ENCODE assay signal across 9 mouse cellular contexts in the genomic region with DNA sequence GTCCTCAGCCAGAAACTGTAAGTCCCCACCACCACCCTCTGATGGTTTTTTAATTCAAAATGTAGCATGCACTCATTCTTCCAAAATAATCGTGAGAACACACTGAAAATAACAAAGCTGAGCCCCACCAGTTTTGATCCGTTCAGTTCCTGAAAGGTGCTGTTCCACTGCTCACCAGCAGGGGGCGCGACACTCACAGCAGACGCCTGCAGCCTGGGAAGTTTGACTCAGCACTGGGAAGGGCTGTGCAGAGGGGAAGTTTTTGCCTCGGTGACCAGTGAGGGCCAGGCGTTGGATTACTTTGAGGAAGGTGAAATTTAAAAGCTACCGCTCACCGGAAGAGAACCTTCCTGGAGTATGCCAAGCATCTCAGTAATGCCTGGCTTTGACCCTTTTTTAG.
DNase-seq lines count a peak whose midpoint lies in the region; ATAC-seq and TF ChIP-seq lines count a peak whose summit lies in the region.
"Had no signal": no experiment of that assay in that cellular context is flagged by ENCODE, and none has a peak within 500 bp of the region (broad histone marks: within the 10 kb centered on the region; RNA-seq: fewer than 3 reads in every experiment).

No protein-coding gene starts in this region.

- TF ChIP-seq POLR2A in heart, adult 2 months (IDR thresholded peaks at IDR 0.05; ENCODE audit: insufficient read depth, low read depth, low read length) = no peak

- no peaks in the 10 kb centered on the region for H3K36me3 ChIP-seq in embryonic facial prominence, embryonic 11.5 days (replicated peaks; ENCODE audit: control insufficient read depth, insufficient read depth, low read depth, low read length)
- no peaks in the 10 kb centered on the region for H3K36me3 ChIP-seq in heart, adult 2 months (ENCODE audit: control insufficient read depth, insufficient read depth, low read length)
- no peaks in the 10 kb centered on the region for H3K36me3 ChIP-seq in kidney, embryonic 16.5 days (ENCODE audit: insufficient read depth, low read length)
- no peaks in the 10 kb centered on the region for H3K36me3 ChIP-seq in neural tube, embryonic 12.5 days
- no peaks in the 10 kb centered on the region for H3K36me3 ChIP-seq in stomach, embryonic 16.5 days (ENCODE audit: control insufficient read depth, insufficient read depth, low read length)
- H3K36me3 ChIP-seq: embryonic facial prominence, embryonic 13.5 days had no signal

- H3K4me3 ChIP-seq in embryonic facial prominence, embryonic 11.5 days (ENCODE audit: low read depth, low read length) = no peak overlapping the region
- no peak overlapping the region for H3K4me3 ChIP-seq in heart, adult 2 months
- H3K4me3 ChIP-seq in kidney, embryonic 16.5 days (ENCODE audit: low read length) = no peak overlapping the region
- H3K4me3 ChIP-seq in neural tube, embryonic 12.5 days = no peak overlapping the region
- H3K4me3 ChIP-seq in stomach, embryonic 16.5 days (replicated peaks; ENCODE audit: low read length) = no peak overlapping the region
- H3K4me3 ChIP-seq: embryonic facial prominence, embryonic 13.5 days had no signal

- no peaks in the 10 kb centered on the region for H3K79me2 ChIP-seq in heart, adult 2 months (replicated peaks; ENCODE audit: control insufficient read depth, insufficient read depth, low read length)

- no peaks in the 10 kb centered on the region for H3K27me3 ChIP-seq in embryonic facial prominence, embryonic 11.5 days (ENCODE audit: control insufficient read depth, insufficient read depth, low read length)
- H3K27me3 ChIP-seq in heart, adult 2 months (ENCODE audit: control insufficient read depth, insufficient read depth, low read length) = no peaks in the 10 kb centered on the region
- no peaks in the 10 kb centered on the region; the same call in 1 of the 2 replicates for H3K27me3 ChIP-seq in kidney, embryonic 16.5 days (ENCODE audit: insufficient read depth, low read length)
- H3K27me3 ChIP-seq in neural tube, embryonic 12.5 days (replicated peaks) = no peaks in the 10 kb centered on the region
- H3K27me3 ChIP-seq in stomach, embryonic 16.5 days (ENCODE audit: control insufficient read depth, insufficient read depth, low read length) = no peaks in the 10 kb centered on the region

- WGBS in embryonic facial prominence, embryonic 11.5 days = 1% methylated on average over 9 of the region's 9 CpGs
- WGBS in heart, adult 2 months = under 1% methylated on average over 9 of the region's 9 CpGs
- 1% methylated on average over 9 of the region's 9 CpGs for WGBS in kidney, embryonic 16.5 days
- 2% methylated on average over 9 of the region's 9 CpGs for WGBS in neural tube, embryonic 12.5 days
- WGBS in stomach, embryonic 16.5 days = under 1% methylated on average over 9 of the region's 9 CpGs

- peak; percentile 77 to 78 for DNase-seq in B cell, adult 2 months
- peak; percentile 88 for DNase-seq in adrenal gland, postnatal 25 days
- DNase-seq in embryonic facial prominence, embryonic 11.5 days (ENCODE audit: low spot score) = peak; percentile 89
- DNase-seq in heart, adult 2 months = peak; percentile 72 to 86
- DNase-seq in liver = peak; percentile 92

- H3K4me2 ChIP-seq in embryonic facial prominence, embryonic 11.5 days (ENCODE audit: low read depth, low read length) = no peak overlapping the region
- H3K4me2 ChIP-seq in kidney, embryonic 16.5 days (replicated peaks; ENCODE audit: low read depth, low read length) = no peak overlapping the region
- H3K4me2 ChIP-seq in neural tube, embryonic 12.5 days (replicated peaks) = no peak overlapping the region
- H3K4me2 ChIP-seq in stomach, embryonic 16.5 days (ENCODE audit: low read depth, low read length) = no peak overlapping the region
- H3K4me2 ChIP-seq: embryonic facial prominence, embryonic 13.5 days had no signal

- intact Hi-C loops in heart, adult 2 months (cut with DNase I) = loop anchor here (1.0 to 5.0 kb wide), 2 partner anchors 78 to 171 kb away; partner anchors contain the start of gene Agpat4

- no peak overlapping the region for H3K27ac ChIP-seq in embryonic facial prominence, embryonic 11.5 days (replicated peaks; ENCODE audit: low read depth, low read length)
- no peak overlapping the region for H3K27ac ChIP-seq in heart, adult 2 months
- no peak overlapping the region for H3K27ac ChIP-seq in kidney, embryonic 16.5 days (ENCODE audit: low read length)
- no peak overlapping the region for H3K27ac ChIP-seq in neural tube, embryonic 12.5 days
- no peak overlapping the region for H3K27ac ChIP-seq in stomach, embryonic 16.5 days (ENCODE audit: low read length)
- H3K27ac ChIP-seq: embryonic facial prominence, embryonic 13.5 days had no signal

- peak; percentile 45; the same call in 1 of the 2 replicates for ATAC-seq in embryonic facial prominence, embryonic 11.5 days (replicated peaks; ENCODE audit: insufficient number of reproducible peaks, low FRiP score, low TSS enrichment, low read depth)
- peak; percentile 71; the same call in 1 of the 2 replicates for ATAC-seq in kidney, embryonic 16.5 days (ENCODE audit: low FRiP score, low TSS enrichment)
- 0 out of 2 replicates have a peak, but pooled peaks have one; percentile 38 for ATAC-seq in neural tube, embryonic 12.5 days (ENCODE audit: low FRiP score, low read depth)
- peak; percentile 73; the same call in 1 of the 2 replicates for ATAC-seq in stomach, embryonic 16.5 days (ENCODE audit: insufficient read depth, low FRiP score)

- no peaks in the 10 kb centered on the region for H3K9me3 ChIP-seq in embryonic facial prominence, embryonic 11.5 days (replicated peaks; ENCODE audit: control insufficient read depth, low read length)
- no peaks in the 10 kb centered on the region for H3K9me3 ChIP-seq in kidney, embryonic 16.5 days (ENCODE audit: low read length)
- no peaks in the 10 kb centered on the region for H3K9me3 ChIP-seq in neural tube, embryonic 12.5 days
- H3K9me3 ChIP-seq in stomach, embryonic 16.5 days (replicated peaks; ENCODE audit: control insufficient read depth, low read length) = no peaks in the 10 kb centered on the region
- H3K9me3 ChIP-seq: embryonic facial prominence, embryonic 13.5 days had no signal

- H3K9ac ChIP-seq in embryonic facial prominence, embryonic 11.5 days (replicated peaks; ENCODE audit: low read length) = no peak overlapping the region
- no peak overlapping the region for H3K9ac ChIP-seq in heart, adult 2 months (ENCODE audit: low read depth, low read length)
- H3K9ac ChIP-seq in kidney, embryonic 16.5 days (replicated peaks; ENCODE audit: low read length) = no peak overlapping the region
- no peak overlapping the region for H3K9ac ChIP-seq in neural tube, embryonic 12.5 days
- no peak overlapping the region for H3K9ac ChIP-seq in stomach, embryonic 16.5 days (ENCODE audit: low read length)
- H3K9ac ChIP-seq: embryonic facial prominence, embryonic 13.5 days had no signal

- TF ChIP-seq EP300 in heart, adult 2 months (IDR thresholded peaks at IDR 0.05; ENCODE audit: insufficient read depth, low read depth, low read length) = peak; percentile 85

- TF ChIP-seq CTCF in heart, adult 2 months (IDR thresholded peaks at IDR 0.05) = no peak

- no peaks in the 10 kb centered on the region for H3K4me1 ChIP-seq in embryonic facial prominence, embryonic 11.5 days (ENCODE audit: control insufficient read depth, insufficient read depth, low read length)
- no peaks in the 10 kb centered on the region for H3K4me1 ChIP-seq in heart, adult 2 months (ENCODE audit: control insufficient read depth, insufficient read depth, low read length)
- 0 out of 2 replicates have a peak, but pooled peaks cover 5% of the 10 kb centered on the region for H3K4me1 ChIP-seq in kidney, embryonic 16.5 days (ENCODE audit: insufficient read depth, low read length)
- H3K4me1 ChIP-seq in neural tube, embryonic 12.5 days = no peaks in the 10 kb centered on the region
- no peaks in the 10 kb centered on the region for H3K4me1 ChIP-seq in stomach, embryonic 16.5 days (ENCODE audit: control insufficient read depth, insufficient read depth, low read length)
